Mouse (Mus musculus) ES-E14 (cell line): ENCODE data around the gene Slc38a7.

Source experiments
- CHD2 ChIP-seq: IDR thresholded peaks from 2 replicates; pipeline ENCODE4 v1.6.1; 2014; ENCODE audit warnings: mild to moderate bottlenecking, low read depth, low read length, inconsistent platforms
- HCFC1 ChIP-seq: IDR thresholded peaks from 2 replicates; pipeline ENCODE4 v1.6.1; 2012; ENCODE audit warnings: low read length, inconsistent platforms, borderline replicate concordance; ENCODE audit not compliant: insufficient read depth
- ZC3H11A ChIP-seq: IDR thresholded peaks from 2 replicates; pipeline ENCODE4 v1.6.1; 2012; ENCODE audit warnings: low read depth, mild to moderate bottlenecking, inconsistent platforms, low read length, borderline replicate concordance
- ZNF384 ChIP-seq: IDR thresholded peaks from 2 replicates; pipeline ENCODE4 v1.6.1; 2012; ENCODE audit warnings: low read depth, low read length, inconsistent platforms

DNA sequence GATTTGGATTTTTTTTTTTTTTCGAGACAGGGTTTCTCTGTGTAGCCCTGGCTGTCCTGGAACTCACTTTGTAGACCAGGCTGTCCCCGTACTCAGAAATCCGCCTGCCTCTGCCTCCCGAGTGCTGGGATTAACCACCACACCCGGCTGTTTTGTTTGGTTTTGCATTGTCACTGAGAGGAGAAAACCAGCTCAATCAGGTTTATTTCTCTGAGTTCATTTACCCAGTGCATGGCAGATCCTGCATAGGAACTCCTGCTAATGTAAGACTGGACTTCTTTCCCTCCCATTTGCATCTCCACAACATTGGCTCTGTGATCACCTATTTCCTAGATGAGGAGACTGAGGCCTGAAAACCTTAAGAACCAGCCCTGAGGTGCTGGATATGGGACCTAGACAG lies 31.2 kb downstream of the Slc38a7 start:
- TF ChIP-seq ZC3H11A, result no peak
- no peak for TF ChIP-seq ZNF384
- TF ChIP-seq HCFC1, result no peak
- no peak for TF ChIP-seq CHD2
